ENCODE assay signal across 20 mouse cellular contexts in the genomic region with DNA sequence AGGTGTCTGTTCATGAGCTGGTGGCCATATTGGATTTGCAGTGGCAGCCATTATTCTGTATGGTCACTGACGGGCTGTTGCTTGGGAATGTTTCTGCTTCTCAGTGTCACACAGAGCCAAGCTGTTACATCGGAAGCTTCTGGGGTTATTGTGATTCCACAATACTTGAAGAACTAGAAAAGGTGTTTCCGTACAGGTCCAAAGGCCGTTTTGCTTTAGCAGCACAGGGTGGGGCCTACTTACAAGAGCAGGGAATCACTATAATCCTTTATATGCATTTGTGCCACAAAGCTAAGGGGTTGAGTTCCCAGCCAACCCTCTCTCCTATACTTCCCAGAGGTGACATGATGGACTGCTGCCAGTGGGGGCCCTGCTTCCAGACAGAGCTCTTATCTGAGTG.
"Had no signal": no experiment of that assay in that cellular context is flagged by ENCODE, and none has a peak within 500 bp of the region (broad histone marks: within the 10 kb centered on the region; RNA-seq: fewer than 3 reads in every experiment).

No protein-coding gene starts in this region.

- H3K27ac ChIP-seq: kidney, postnatal 0 days; limb, embryonic 10.5 days; limb, embryonic 13.5 days; liver, embryonic 12.5 days; liver, embryonic 15.5 days; lung, embryonic 15.5 days had no signal

- H3K4me2 ChIP-seq: limb, embryonic 13.5 days; liver, embryonic 12.5 days; liver, embryonic 15.5 days; lung, embryonic 15.5 days; midbrain, embryonic 11.5 days; stomach, embryonic 15.5 days had no signal

- H3K4me3 ChIP-seq: limb, embryonic 10.5 days; limb, embryonic 13.5 days; liver, embryonic 12.5 days; liver, embryonic 15.5 days; lung, embryonic 15.5 days; stomach, embryonic 15.5 days had no signal

- H3K27me3 ChIP-seq: limb, embryonic 13.5 days; liver, embryonic 15.5 days; lung, embryonic 15.5 days; stomach, embryonic 15.5 days had no signal

- H3K9ac ChIP-seq: limb, embryonic 13.5 days; liver, embryonic 12.5 days; liver, embryonic 15.5 days; lung, embryonic 15.5 days; stomach, embryonic 15.5 days had no signal

- ATAC-seq: liver, embryonic 12.5 days had no signal

- H3K36me3 ChIP-seq: limb, embryonic 10.5 days; limb, embryonic 13.5 days; liver, embryonic 12.5 days; liver, embryonic 15.5 days; lung, embryonic 15.5 days; stomach, embryonic 15.5 days had no signal

- DNase-seq: kidney, adult 11 months; kidney, adult 8-10 months; kidney, postnatal 25 days; liver; lung, adult 18-20 months; lung, postnatal 10 days; lung, postnatal 36 days; midbrain, embryonic 14.5 days; right cerebral cortex, postnatal 25 days; spleen, adult 18-20 months; thymus, postnatal 14 days; thymus, postnatal 4 days had no signal

- H3K9me3 ChIP-seq: limb, embryonic 10.5 days; limb, embryonic 13.5 days; liver, embryonic 12.5 days; liver, embryonic 15.5 days; lung, embryonic 15.5 days; stomach, embryonic 15.5 days had no signal
